Mouse (Mus musculus) liver, embryonic 14.5 days (tissue): ENCODE results near the gene Wdr86.

Experiments
- CTCF ChIP-seq: IDR thresholded peaks from 2 replicates; pipeline ENCODE4 v1.5.1; 2016; ENCODE audit warnings: antibody characterized with exemption, low read depth, control low read depth
- EP300 ChIP-seq: IDR thresholded peaks from 2 replicates; pipeline ENCODE4 v1.6.1; 2016; ENCODE audit warnings: antibody characterized with exemption, low read depth

- no peak for TF ChIP-seq CTCF
- TF ChIP-seq EP300, result no peak
Observed at GRCm38 (mm10) chr5:24701271-24701670, 29.3 kb downstream of the Wdr86 start.
